Mouse (Mus musculus) embryonic facial prominence, embryonic 15.5 days (tissue): ENCODE results near the gene Pdzd2. TPM values are rescaled to one million over a fixed set of nuclear protein-coding genes. Genes with fewer than 3 reads are reported as not detected.

Experiments used
- ATAC-seq: fragments of 200-750 bp; cut with Nextera tagmentation; 2 replicates; pipeline ENCODE4 v1.8.0; 2017; ENCODE audit warnings: low read depth, moderate TSS enrichment; ENCODE audit not compliant: insufficient number of reproducible peaks, low FRiP score, low TSS enrichment
- H3K27ac ChIP-seq: fragments of 300-500 bp; sonication (generic); replicated peaks from 2 replicates; pipeline ENCODE4 v1.5.1; 2015; ENCODE audit warnings: mild to moderate bottlenecking, inconsistent platforms
- H3K27me3 ChIP-seq: fragments of 300-500 bp; sonication (generic); 2 replicates; pipeline ENCODE4 v1.6.1; 2015; ENCODE audit warnings: inconsistent platforms
- H3K36me3 ChIP-seq: fragments of 300-500 bp; sonication (generic); 2 replicates; pipeline ENCODE4 v1.6.1; 2015; ENCODE audit warnings: mild to moderate bottlenecking, inconsistent platforms
- H3K4me1 ChIP-seq: fragments of 300-500 bp; sonication (generic); 2 replicates; pipeline ENCODE4 v1.6.1; 2015; ENCODE audit warnings: inconsistent platforms
- H3K4me2 ChIP-seq: fragments of 300-500 bp; sonication (generic); replicated peaks from 2 replicates; pipeline ENCODE4 v1.6.1; 2015; ENCODE audit warnings: mild to moderate bottlenecking, inconsistent platforms
- H3K4me3 ChIP-seq: fragments of 300-500 bp; sonication (generic); replicated peaks from 2 replicates; pipeline ENCODE4 v1.5.1; 2015; ENCODE audit warnings: mild to moderate bottlenecking, inconsistent platforms
- H3K9ac ChIP-seq: fragments of 300-500 bp; sonication (generic); 2 replicates; pipeline ENCODE4 v1.6.1; 2015; ENCODE audit warnings: inconsistent platforms
- H3K9me3 ChIP-seq: fragments of 300-500 bp; sonication (generic); replicated peaks from 2 replicates; pipeline ENCODE4 v1.6.1; 2016; ENCODE audit warnings: inconsistent platforms
- WGBS: fragments of 180-500 bp; shearing (Covaris S2); methylation state at CpG from one replicate; pipeline ENCODE4 v1.1.7; 2015; 5-methylcytosine and 5-hydroxymethylcytosine counted together
- polyA plus RNA-seq: library from polyadenylated mRNA; unstranded; fragments of >200 nt; fragmentation: Nextera tagmentation; extraction: Ambion mirVana; gene quantifications from 2 replicates; pipeline ENCODE4 v1.2.1, GENCODE M21; 2015

The Pdzd2 gene
- polyA plus RNA-seq, result 39.4 and 43.7 TPM in 2 replicates

- H3K9ac ChIP-seq, result peak within 1 kb of the TSS; percentile 44
- peaks cover 11% of the 10 kb centered on the region for H3K27me3 ChIP-seq
- no peaks in the 10 kb centered on the region for H3K9me3 ChIP-seq
- peak within 1 kb of the TSS; percentile 67 for H3K4me3 ChIP-seq
- peak within 1 kb of the TSS; percentile 85 for H3K4me2 ChIP-seq
- WGBS, result under 1% methylated on average over 81 of the region's 83 CpGs
- H3K36me3 ChIP-seq, result no peaks in the 10 kb centered on the region
- H3K27ac ChIP-seq, result peak within 1 kb of the TSS; percentile 73; the same call in 1 of the 2 replicates
- peak; percentile 98 for ATAC-seq
- H3K4me1 ChIP-seq, result peaks cover 20% of the 10 kb centered on the region
Measured at GRCm38 (mm10) chr15:12739277-12740247, at the start of gene Pdzd2. TSS of gene Pdzd2 (minus strand) at chr15:12739924.

- Histone ChIP-seq H3K27ac (no peak overlapping the region), H3K9ac (no peak overlapping the region), H3K27me3 (no peaks in the 10 kb centered on the region), H3K4me3 (no peak overlapping the region), H3K9me3 (no peaks in the 10 kb centered on the region), H3K36me3 (no peaks in the 10 kb centered on the region), H3K4me1 (peaks cover 4% of the 10 kb centered on the region; the same call in 1 of the 2 replicates), H3K4me2 (no peak overlapping the region)
- no peak for ATAC-seq
- 34% methylated on average over 10 of the region's 10 CpGs for WGBS
Measured at GRCm38 (mm10) chr15:12789406-12789867, 49.7 kb upstream of the Pdzd2 start.

GRCm38 (mm10) chr15:12788536-12788935 lies 48.8 kb upstream of the Pdzd2 start:
- H3K27ac ChIP-seq, result no peak overlapping the region
- no peak overlapping the region for H3K4me2 ChIP-seq
- no peak for ATAC-seq
- H3K9me3 ChIP-seq, result no peaks in the 10 kb centered on the region
- no peaks in the 10 kb centered on the region for H3K27me3 ChIP-seq
- no peak overlapping the region for H3K4me3 ChIP-seq
- WGBS, result 72% methylated on average over 5 of the region's 5 CpGs
- H3K9ac ChIP-seq, result no peak overlapping the region
- H3K4me1 ChIP-seq, result peaks cover 4% of the 10 kb centered on the region; the same call in 1 of the 2 replicates
- no peaks in the 10 kb centered on the region for H3K36me3 ChIP-seq

- H3K27ac ChIP-seq, result no peak overlapping the region
- H3K36me3 ChIP-seq, result no peaks in the 10 kb centered on the region
- H3K27me3 ChIP-seq, result no peaks in the 10 kb centered on the region
- H3K4me2 ChIP-seq, result no peak overlapping the region
- H3K9me3 ChIP-seq, result no peaks in the 10 kb centered on the region
- no peak for ATAC-seq
- H3K9ac ChIP-seq, result no peak overlapping the region
- WGBS, result 76% methylated on average over 14 of the region's 16 CpGs
- no peak overlapping the region for H3K4me3 ChIP-seq
- H3K4me1 ChIP-seq, result no peaks in the 10 kb centered on the region
Measured at GRCm38 (mm10) chr15:12781729-12782326, 42.1 kb upstream of the Pdzd2 start.

- no peaks in the 10 kb centered on the region for H3K4me1 ChIP-seq
- no peaks in the 10 kb centered on the region for H3K9me3 ChIP-seq
- no peak overlapping the region for H3K4me3 ChIP-seq
- H3K27ac ChIP-seq, result no peak overlapping the region
- H3K27me3 ChIP-seq, result no peaks in the 10 kb centered on the region
- no peaks in the 10 kb centered on the region for H3K36me3 ChIP-seq
- H3K4me2 ChIP-seq, result no peak overlapping the region
- WGBS, result 83% methylated on average over 6 of the region's 6 CpGs
- ATAC-seq, result no peak
- H3K9ac ChIP-seq, result no peak overlapping the region
Measured at GRCm38 (mm10) chr15:12781296-12781695, 41.6 kb upstream of the Pdzd2 start.

GRCm38 (mm10) chr15:12774149-12774753 lies 34.5 kb upstream of the Pdzd2 start:
- Histone ChIP-seq H3K4me1 (no peaks in the 10 kb centered on the region), H3K9ac (no peak overlapping the region), H3K36me3 (no peaks in the 10 kb centered on the region), H3K4me3 (no peak overlapping the region), H3K27ac (no peak overlapping the region), H3K4me2 (no peak overlapping the region), H3K27me3 (no peaks in the 10 kb centered on the region), H3K9me3 (no peaks in the 10 kb centered on the region)
- 54% methylated on average over 11 of the region's 11 CpGs for WGBS
- no peak for ATAC-seq

- Histone ChIP-seq H3K4me1 (no peaks in the 10 kb centered on the region), H3K4me2 (no peak overlapping the region), H3K27me3 (no peaks in the 10 kb centered on the region), H3K4me3 (no peak overlapping the region), H3K9me3 (no peaks in the 10 kb centered on the region), H3K9ac (no peak overlapping the region), H3K36me3 (no peaks in the 10 kb centered on the region), H3K27ac (no peak overlapping the region)
- ATAC-seq, result no peak
- 36% methylated on average over 7 of the region's 7 CpGs for WGBS
Measured at GRCm38 (mm10) chr15:12770958-12771357, 31.2 kb upstream of the Pdzd2 start.

GRCm38 (mm10) chr15:12766848-12767247 lies 27.1 kb upstream of the Pdzd2 start:
- 65% methylated on average over 4 of the region's 4 CpGs for WGBS
- Histone ChIP-seq H3K4me1 (peaks cover 3% of the 10 kb centered on the region; the same call in 1 of the 2 replicates), H3K4me3 (no peak overlapping the region), H3K27me3 (no peaks in the 10 kb centered on the region), H3K9ac (no peak overlapping the region), H3K9me3 (no peaks in the 10 kb centered on the region), H3K36me3 (no peaks in the 10 kb centered on the region), H3K27ac (no peak overlapping the region), H3K4me2 (no peak overlapping the region)
- no peak for ATAC-seq

- H3K27me3 ChIP-seq, result no peaks in the 10 kb centered on the region
- H3K36me3 ChIP-seq, result no peaks in the 10 kb centered on the region
- no peak for ATAC-seq
- H3K9me3 ChIP-seq, result no peaks in the 10 kb centered on the region
- H3K4me2 ChIP-seq, result no peak overlapping the region
- H3K9ac ChIP-seq, result no peak overlapping the region
- H3K27ac ChIP-seq, result no peak overlapping the region
- no peak overlapping the region for H3K4me3 ChIP-seq
- WGBS, result 57% methylated on average over 10 of the region's 10 CpGs
- peaks cover 3% of the 10 kb centered on the region; the same call in 1 of the 2 replicates for H3K4me1 ChIP-seq
Measured at GRCm38 (mm10) chr15:12763147-12763546, 23.4 kb upstream of the Pdzd2 start.

- ATAC-seq, result no peak
- H3K27me3 ChIP-seq, result no peaks in the 10 kb centered on the region
- 73% methylated on average over 11 of the region's 11 CpGs for WGBS
Measured at GRCm38 (mm10) chr15:12762258-12762913, 22.7 kb upstream of the Pdzd2 start.

More at GRCm38 (mm10) chr15:12762258-12762913, 22.7 kb upstream of the Pdzd2 start:
- H3K4me3 ChIP-seq, result no peak overlapping the region
- H3K4me2 ChIP-seq, result no peak overlapping the region
- H3K4me1 ChIP-seq, result peaks cover 3% of the 10 kb centered on the region; the same call in 1 of the 2 replicates
- H3K36me3 ChIP-seq, result no peaks in the 10 kb centered on the region
- H3K9ac ChIP-seq, result no peak overlapping the region
- no peak overlapping the region for H3K27ac ChIP-seq
- no peaks in the 10 kb centered on the region for H3K9me3 ChIP-seq
